Mouse (Mus musculus): ENCODE data around the gene Exosc1.

- TF ChIP-seq CTCF (conservative IDR thresholded peaks at IDR 0.05; ENCODE audit: low read length) (no peak), NANOG (IDR thresholded peaks at IDR 0.05; ENCODE audit: borderline replicate concordance, low read length) (no peak), POU5F1 (IDR thresholded peaks at IDR 0.05; ENCODE audit: borderline replicate concordance, low read length) (no peak)
Observed at GRCm38 (mm10) chr19:41913774-41914591, 19.2 kb downstream of the Exosc1 start.
